Mouse (Mus musculus): ENCODE results near the gene Mrps33.

The Mrps33 gene

GRCm38 (mm10) chr6:39780857-39781666 is 29.7 kb downstream of the Mrps33 start:
- DNase-seq (ENCODE audit: low spot score in 2 of 2) = no peak

DNA sequence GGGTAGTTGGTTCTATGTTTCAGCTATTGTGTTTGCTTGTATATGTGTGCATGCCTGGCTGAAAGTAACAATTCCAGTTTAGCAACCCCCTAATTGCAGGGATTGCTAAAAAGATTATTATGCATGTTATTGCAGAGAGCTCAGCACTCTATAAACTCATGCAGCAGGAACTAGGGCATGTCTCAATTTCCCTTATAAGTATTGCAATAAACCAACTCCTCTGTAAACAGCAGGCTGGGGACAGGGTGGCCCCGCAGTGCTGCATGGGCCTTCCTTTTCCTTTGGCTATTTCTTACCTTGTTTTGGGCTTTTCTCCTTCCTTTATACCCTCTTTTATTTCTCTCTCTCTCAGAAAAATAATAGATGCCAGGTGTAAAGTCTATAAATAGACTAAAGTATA is 32.3 kb downstream of the Mrps33 start:
- no peak for DNase-seq (ENCODE audit: low spot score in 2 of 2)

DNA sequence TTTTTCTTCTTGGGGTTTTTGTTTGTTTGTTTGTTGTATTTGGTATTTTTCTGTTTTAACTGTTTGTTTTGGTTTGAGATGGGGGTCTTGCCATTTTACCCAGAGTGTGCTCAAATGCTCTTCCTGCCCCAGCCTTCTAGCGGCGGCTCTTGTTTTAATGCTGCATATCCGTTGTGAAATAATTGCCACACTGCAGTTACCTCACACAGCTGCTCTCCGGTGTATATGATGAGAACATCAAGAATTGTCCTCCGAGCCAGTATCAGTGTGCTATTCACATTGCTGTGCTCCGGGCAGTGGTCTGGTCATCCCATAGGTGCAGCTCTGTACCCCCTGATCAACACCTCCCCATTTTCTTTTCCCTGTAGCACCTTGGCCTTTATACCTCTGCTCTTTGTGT is 34.5 kb downstream of the Mrps33 start:
- no peak for DNase-seq (ENCODE audit: low spot score in 2 of 2)

DNA sequence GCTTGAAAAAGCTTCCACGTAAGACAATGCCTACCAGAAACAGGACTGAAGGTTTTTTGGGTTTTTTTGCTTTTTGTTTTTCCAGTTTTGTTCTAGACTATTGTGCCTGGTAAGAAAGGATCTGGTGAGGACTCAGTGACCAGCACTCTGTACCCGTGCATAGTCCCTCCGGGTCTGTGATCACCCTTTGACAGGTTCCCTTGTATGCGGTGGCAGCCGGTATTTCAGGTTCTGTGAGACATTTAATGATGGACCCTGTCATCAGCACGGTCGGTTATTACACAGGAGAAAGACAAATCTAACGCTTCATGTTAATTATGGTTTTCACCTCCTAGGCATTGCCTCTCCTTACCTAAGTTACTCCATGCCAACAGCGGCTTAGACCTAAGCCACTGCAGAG is 35.8 kb downstream of the Mrps33 start:
- DNase-seq (ENCODE audit: low spot score in 2 of 2) = no peak

DNA sequence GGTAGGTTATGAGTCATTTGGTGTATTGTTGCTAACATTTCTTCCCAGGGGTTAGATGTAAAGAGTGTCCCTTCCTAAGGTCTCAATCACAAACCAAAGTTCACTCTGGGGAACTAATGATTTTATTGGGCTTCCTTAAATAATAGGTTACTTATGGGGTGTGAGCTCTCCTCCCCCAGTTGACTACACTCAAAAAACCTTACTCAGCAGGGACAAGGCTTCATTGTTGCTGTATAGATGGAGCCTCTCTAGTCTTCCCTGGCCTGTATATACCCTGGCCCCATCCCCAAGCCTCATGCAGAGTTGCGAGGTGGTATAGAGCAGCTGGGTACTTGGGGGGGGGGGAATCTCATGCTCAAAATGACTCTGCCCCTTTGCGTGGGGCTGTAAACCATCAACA is 53.6 kb downstream of the Mrps33 start:
- no peak for DNase-seq (ENCODE audit: low spot score in 2 of 2)
